Mouse (Mus musculus): ENCODE results near the gene Tmem30b.

GRCm38 (mm10) chr12:73529131-73529530 is 17.1 kb downstream of the Tmem30b start:
- TF ChIP-seq CTCF (IDR thresholded peaks at IDR 0.05; ENCODE audit: borderline replicate concordance, insufficient read depth, low read length) (no peak), POLR2A (IDR thresholded peaks at IDR 0.05; ENCODE audit: low read depth, low read length) (no peak)
